Mouse (Mus musculus): ENCODE measurements around the gene Hic2. TPM values are rescaled to one million over a fixed set of nuclear protein-coding genes. Genes with fewer than 3 reads are reported as not detected.

Gene Hic2
- polyA plus RNA-seq, 1 experiment: 3.5 TPM

DNA sequence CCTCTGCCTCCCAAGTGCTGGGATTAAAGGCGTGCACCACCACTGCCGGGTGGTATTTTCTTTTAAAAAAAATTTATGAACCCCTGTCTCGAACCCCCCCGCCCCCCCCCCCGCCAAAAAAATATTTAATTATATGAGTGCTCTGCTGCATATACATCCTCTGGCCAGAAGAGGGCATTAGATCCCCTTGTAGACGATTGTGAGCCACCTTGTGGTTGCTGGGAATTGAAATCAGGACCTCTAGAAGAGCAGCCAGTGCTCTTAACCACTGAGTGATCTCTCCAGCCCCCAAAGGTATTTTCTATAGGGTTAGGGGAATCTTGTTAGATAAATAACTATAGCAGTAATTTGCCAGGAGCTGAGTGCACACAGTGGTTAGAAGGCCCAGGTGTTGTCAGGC is 28.4 kb upstream of the Hic2 start:
- Histone ChIP-seq H3K4me1 (ENCODE audit: control insufficient read depth, insufficient read depth, low read length) (peaks cover 2% of the 10 kb centered on the region), H3K4me3 (replicated peaks; ENCODE audit: control insufficient read depth, low read depth, low read length) (no peak overlapping the region), H3K27ac (ENCODE audit: control insufficient read depth, insufficient read depth, low read depth, low read length, poor library complexity) (no peak overlapping the region)
- WGBS: 3% methylated on average over 6 of the region's 6 CpGs
- TF ChIP-seq CTCF (IDR thresholded peaks at IDR 0.05; ENCODE audit: control insufficient read depth, insufficient read depth, low read length) (peak; percentile 31), POLR2A (IDR thresholded peaks at IDR 0.05; ENCODE audit: borderline replicate concordance, control insufficient read depth, low read depth, low read length) (no peak)

DNA sequence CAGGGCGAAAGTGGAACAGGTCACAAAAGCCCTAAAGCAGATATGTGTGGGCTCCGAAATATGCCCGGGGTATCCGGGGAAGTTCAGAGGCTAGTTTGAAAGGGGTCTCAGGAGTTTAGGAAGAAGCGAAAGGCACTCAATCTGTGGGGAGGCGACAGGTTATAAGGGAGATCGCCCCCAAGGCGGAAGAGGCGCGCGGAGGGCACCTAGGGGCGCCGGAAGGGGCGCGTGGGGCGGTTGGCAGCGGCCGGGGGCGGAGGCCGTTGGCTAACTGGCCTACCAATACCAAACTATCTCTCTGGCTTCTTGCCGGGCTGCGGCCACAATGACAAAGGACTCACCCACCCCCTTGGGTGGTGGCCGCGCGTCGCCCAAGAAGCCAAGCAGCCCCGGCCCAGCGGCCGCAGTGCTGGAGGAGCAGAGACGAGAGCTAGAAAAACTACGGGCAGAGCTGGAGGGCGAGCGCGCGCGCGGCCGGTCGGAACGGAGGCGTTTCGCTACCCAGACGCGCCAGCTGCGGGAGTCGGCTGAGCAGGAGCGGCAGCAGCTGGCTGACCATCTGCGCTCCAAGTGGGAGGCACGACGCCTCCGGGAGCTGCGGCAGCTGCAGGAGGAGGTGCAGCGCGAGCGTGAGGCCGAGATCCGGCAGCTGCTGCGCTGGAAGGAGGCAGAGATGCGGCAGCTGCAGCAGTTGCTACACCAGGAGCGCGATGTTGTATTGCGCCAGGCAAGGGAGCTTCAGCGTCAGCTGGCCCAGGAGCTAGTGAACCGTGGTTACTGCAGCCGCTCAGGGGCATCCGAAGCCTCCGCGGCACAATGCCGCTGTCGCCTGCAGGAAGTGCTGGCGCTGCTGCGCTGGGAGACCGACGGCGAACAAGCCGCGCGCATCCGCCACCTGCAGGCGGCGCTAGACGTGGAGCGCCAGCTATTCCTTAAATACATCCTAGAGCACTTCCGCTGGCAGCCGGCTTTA is 24.7 kb upstream of the Hic2 start, which contains the start of gene Rimbp3:
TSS of gene Rimbp3 (plus strand) at position 215 of the 973 bp plus-strand sequence.
- TF ChIP-seq POLR2A (IDR thresholded peaks at IDR 0.05; ENCODE audit: borderline replicate concordance, control insufficient read depth, low read depth, low read length) (peak; percentile 14; the same call in 1 of the 2 replicates), CTCF (IDR thresholded peaks at IDR 0.05; ENCODE audit: control insufficient read depth, insufficient read depth, low read length) (peak; percentile 72)
- peaks cover 2% of the 10 kb centered on the region for H3K4me1 ChIP-seq (ENCODE audit: control insufficient read depth, insufficient read depth, low read length)
- WGBS: 1% methylated on average over 85 of the region's 85 CpGs

DNA sequence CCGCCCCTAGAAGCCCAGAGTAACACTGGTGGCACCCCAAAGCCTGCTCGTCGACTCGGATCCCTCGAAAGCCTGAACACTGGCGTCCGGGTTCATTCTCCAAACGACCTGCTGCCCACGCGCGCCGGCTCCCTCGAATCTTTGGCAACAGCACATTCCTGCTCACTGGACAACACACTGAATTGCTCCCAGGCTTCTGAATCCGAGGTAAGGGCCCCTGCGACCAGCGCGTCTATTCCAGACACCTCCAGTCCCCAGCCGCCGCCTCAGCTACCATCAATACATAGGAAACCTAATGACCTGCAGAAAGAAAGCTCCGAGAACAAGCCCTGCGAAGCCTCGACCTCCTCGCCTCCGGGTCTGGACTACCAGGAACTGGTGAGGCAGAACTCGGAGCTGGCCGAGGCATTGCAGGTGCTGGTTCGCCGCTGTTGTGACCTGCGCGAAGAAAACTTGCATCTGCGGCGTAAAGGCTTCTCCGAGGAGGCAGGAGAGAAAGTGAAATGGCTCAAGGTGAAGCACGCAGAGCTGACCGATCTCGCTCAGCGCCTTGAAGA is 23.9 kb upstream of the Hic2 start:
- H3K4me1 ChIP-seq (ENCODE audit: control insufficient read depth, insufficient read depth, low read length): peaks cover 2% of the 10 kb centered on the region
- WGBS: 3% methylated on average over 37 of the region's 37 CpGs
- peak overlapping the region; percentile 88 for H3K4me3 ChIP-seq (replicated peaks; ENCODE audit: control insufficient read depth, low read depth, low read length)
- H3K27ac ChIP-seq (ENCODE audit: control insufficient read depth, insufficient read depth, low read depth, low read length, poor library complexity): peak overlapping the region; percentile 48; the same call in 1 of the 2 replicates
- TF ChIP-seq CTCF (IDR thresholded peaks at IDR 0.05; ENCODE audit: control insufficient read depth, insufficient read depth, low read length) (no peak), POLR2A (IDR thresholded peaks at IDR 0.05; ENCODE audit: borderline replicate concordance, control insufficient read depth, low read depth, low read length) (no peak)

More for the DNA sequence above, 24.7 kb upstream of the Hic2 start, which contains the start of gene Rimbp3:
- Histone ChIP-seq H3K4me3 (replicated peaks; ENCODE audit: control insufficient read depth, low read depth, low read length) (peak within 1 kb of the TSS; percentile 88), H3K27ac (ENCODE audit: control insufficient read depth, insufficient read depth, low read depth, low read length, poor library complexity) (peak within 1 kb of the TSS; percentile 48)

DNA sequence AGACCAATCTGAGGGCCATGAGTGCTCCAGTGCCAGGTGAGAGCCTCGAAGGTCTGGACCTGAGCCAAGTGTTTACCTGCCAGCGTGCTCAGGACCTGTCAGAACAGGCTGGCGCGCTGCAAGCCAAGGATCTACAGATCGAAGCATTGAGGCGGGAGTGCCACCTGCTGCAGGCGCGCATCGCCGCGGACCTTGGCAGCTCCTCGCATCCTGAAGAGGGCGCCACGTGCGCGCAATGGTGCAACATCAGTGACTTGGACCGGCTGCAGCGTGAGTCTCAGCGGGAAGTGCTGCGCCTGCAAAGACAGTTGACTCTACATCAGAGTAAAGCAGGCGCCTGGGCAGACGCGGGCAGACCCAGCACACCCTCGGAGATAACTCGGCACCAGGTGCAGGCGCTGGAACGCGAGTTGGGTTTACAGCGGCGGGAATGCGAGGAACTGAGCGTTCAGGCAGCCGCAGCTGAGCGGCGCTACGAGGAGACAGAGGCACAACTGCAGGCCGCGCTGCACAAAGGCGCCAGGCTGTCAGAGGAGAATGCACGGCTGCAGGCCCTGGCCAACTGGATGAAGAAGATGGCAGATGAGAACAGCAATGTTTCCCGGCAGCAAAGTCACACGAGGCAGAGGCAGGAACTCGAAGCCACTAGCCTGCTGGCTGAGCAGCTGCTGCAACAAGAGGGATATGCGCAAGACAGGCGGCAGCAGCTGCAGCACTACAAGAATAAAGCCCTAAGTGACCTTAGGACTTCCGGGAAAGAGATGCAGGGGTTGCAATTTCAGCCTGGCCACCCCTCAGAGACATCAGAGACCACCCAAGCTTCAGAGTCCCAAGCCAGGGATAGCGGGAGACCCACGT is 23.2 kb upstream of the Hic2 start:
- TF ChIP-seq CTCF (IDR thresholded peaks at IDR 0.05; ENCODE audit: control insufficient read depth, insufficient read depth, low read length): peak; percentile 93
- peak; percentile 37; the same call in 1 of the 2 replicates for TF ChIP-seq POLR2A (IDR thresholded peaks at IDR 0.05; ENCODE audit: borderline replicate concordance, control insufficient read depth, low read depth, low read length)
- 10% methylated on average over 48 of the region's 48 CpGs for WGBS

DNA sequence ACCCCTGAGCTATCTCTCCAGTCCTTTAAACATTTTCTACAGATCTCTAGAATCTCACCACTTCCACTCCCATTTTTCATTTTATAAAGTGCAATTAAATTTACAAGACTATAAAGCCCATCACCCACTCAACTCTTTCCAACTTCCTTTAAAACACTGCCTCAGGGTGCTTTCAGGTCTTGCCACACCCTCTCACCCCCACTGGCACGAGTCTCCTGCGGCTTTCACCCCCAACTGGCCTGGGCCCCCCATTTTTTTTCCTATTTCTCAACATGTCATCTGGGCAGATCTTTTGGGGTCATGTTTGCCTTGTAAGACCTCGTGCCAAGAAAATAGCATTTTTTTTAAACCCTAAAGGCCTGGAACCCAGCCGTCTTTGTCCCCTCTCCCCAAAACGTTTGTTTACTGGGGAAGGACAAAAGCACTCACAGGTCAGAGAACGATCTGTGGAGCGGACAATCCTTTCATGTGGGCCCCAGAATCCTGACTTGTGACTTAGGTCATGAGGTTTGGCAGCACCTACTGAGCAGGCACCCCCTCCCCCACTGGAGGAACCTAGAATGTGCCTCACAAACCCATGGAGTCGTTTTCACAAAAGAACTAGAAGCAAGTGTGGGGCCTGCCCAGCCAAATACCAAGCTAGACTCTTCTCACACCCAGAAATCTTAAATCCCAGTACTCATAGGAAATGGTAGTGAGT is 16.3 kb upstream of the Hic2 start:
- WGBS: 29% methylated on average over 8 of the region's 8 CpGs
- Histone ChIP-seq H3K4me3 (replicated peaks; ENCODE audit: control insufficient read depth, low read depth, low read length) (no peak overlapping the region), H3K27ac (ENCODE audit: control insufficient read depth, insufficient read depth, low read depth, low read length, poor library complexity) (no peak overlapping the region), H3K4me1 (ENCODE audit: control insufficient read depth, insufficient read depth, low read length) (no peaks in the 10 kb centered on the region; the same call in 1 of the 2 replicates)
- TF ChIP-seq POLR2A (IDR thresholded peaks at IDR 0.05; ENCODE audit: borderline replicate concordance, control insufficient read depth, low read depth, low read length) (no peak), CTCF (IDR thresholded peaks at IDR 0.05; ENCODE audit: control insufficient read depth, insufficient read depth, low read length) (no peak)

More for the DNA sequence above, 23.2 kb upstream of the Hic2 start:
- peak overlapping the region; percentile 52 for H3K4me3 ChIP-seq (replicated peaks; ENCODE audit: control insufficient read depth, low read depth, low read length)
- no peak overlapping the region; the same call in 1 of the 2 replicates for H3K27ac ChIP-seq (ENCODE audit: control insufficient read depth, insufficient read depth, low read depth, low read length, poor library complexity)
- H3K4me1 ChIP-seq (ENCODE audit: control insufficient read depth, insufficient read depth, low read length): peaks cover 2% of the 10 kb centered on the region

DNA sequence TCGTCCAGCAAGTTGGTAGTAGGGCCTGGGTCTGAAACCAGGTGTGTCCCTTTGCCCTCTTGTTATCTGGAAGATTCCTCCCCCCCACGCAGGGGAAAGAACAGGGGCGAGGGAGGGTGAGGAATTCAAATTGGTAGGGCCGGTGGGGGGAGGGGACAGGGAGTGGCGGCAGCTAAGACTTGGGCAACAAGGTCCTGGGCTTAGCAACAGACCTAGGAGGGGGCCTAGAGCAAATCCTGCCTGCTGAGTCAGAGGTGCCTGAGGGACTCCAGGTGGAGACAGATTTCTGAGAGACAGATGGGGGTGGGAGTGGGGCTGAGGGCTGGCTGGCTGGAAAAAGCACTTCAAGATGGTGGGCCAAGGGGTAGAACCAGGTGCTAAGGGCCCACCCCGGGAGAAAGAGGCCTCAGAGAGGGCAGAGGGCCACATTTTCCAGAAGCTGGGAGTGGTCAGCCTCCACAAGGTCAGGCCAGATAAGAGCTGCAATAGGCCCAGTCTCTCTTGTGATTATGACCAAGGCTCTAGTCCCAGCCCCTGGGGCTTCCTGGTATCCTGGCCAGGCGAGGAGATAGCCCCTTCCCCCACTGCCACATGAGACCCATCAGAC is 13.1 kb upstream of the Hic2 start:
- 59% methylated on average over 7 of the region's 7 CpGs for WGBS
- no peaks in the 10 kb centered on the region; the same call in 1 of the 2 replicates for H3K4me1 ChIP-seq (ENCODE audit: control insufficient read depth, insufficient read depth, low read length)
- no peak overlapping the region for H3K4me3 ChIP-seq (replicated peaks; ENCODE audit: control insufficient read depth, low read depth, low read length)
- no peak overlapping the region for H3K27ac ChIP-seq (ENCODE audit: control insufficient read depth, insufficient read depth, low read depth, low read length, poor library complexity)
- TF ChIP-seq POLR2A (IDR thresholded peaks at IDR 0.05; ENCODE audit: borderline replicate concordance, control insufficient read depth, low read depth, low read length) (no peak), CTCF (IDR thresholded peaks at IDR 0.05; ENCODE audit: control insufficient read depth, insufficient read depth, low read length) (no peak)

DNA sequence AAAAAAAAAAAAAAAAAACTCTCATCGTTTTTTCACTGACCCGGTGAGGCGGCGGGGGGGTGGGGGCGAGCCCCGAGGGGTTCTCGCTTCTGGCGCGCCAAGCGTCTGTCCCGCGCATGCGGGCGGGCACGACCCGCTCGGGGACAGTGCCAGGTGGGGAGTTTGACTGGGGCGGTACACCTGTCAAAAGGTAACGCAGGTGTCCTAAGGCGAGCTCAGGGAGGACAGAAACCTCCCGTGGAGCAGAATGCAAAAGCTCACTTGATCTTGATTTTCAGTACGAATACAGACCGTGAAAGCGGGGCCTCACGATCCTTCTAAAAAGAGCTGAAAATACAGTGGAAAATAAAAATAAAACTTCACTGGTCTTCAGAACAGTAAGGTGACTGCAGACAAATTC is 11.2 kb upstream of the Hic2 start:
- H3K4me3 ChIP-seq (replicated peaks; ENCODE audit: control insufficient read depth, low read depth, low read length): no peak overlapping the region
- no peak for TF ChIP-seq POLR2A (IDR thresholded peaks at IDR 0.05; ENCODE audit: borderline replicate concordance, control insufficient read depth, low read depth, low read length)
- TF ChIP-seq CTCF (IDR thresholded peaks at IDR 0.05; ENCODE audit: control insufficient read depth, insufficient read depth, low read length): no peak
- H3K27ac ChIP-seq (ENCODE audit: control insufficient read depth, insufficient read depth, low read depth, low read length, poor library complexity): no peak overlapping the region
- no peaks in the 10 kb centered on the region; the same call in 1 of the 2 replicates for H3K4me1 ChIP-seq (ENCODE audit: control insufficient read depth, insufficient read depth, low read length)
- 35% methylated on average over 25 of the region's 25 CpGs for WGBS
